Mouse (Mus musculus): Measurements from ENCODE around the gene Nbea.

DNA sequence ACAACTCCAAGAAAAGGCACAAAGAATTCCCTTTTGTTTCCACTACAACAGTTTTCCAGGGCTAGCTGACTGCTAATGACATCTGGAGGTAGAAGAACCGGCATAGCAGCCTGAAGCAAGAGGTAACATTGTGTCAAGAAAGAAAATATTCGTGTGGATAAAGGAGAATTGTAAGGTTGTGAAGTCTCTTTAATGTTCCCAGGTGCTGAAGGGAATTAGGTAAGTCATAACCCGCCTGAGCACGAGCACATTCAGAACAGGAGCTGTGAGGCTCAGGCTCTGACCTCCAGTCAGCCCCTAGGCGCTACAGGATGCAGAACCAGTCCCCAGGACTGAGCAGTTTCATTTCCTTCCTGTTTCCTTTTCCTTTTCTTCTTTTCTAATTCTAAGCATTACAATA lies 86.4 kb downstream of the Nbea start:
- no peak for TF ChIP-seq CTCF (IDR thresholded peaks at IDR 0.05; ENCODE audit: low read depth)
- no peak for TF ChIP-seq EP300 (IDR thresholded peaks at IDR 0.05; ENCODE audit: low read depth)

All from heart, postnatal 0 days (tissue).